Comparison of ENCODE assay signal across 9 mouse cellular contexts in genomic region chr4:65654723-65655122, GRCm38 (mm10). TPM values are rescaled to one million over a fixed set of nuclear protein-coding genes. Genes with fewer than 3 reads are reported as not detected.
DNase-seq lines count a peak whose midpoint lies in the region; ATAC-seq and TF ChIP-seq lines count a peak whose summit lies in the region.
"Had no signal": no experiment of that assay in that cellular context is flagged by ENCODE, and none has a peak within 500 bp of the region (broad histone marks: within the 10 kb centered on the region; RNA-seq: fewer than 3 reads in every experiment).

No protein-coding gene starts in this region.

- TF ChIP-seq CTCF in lung, adult 2 months (IDR thresholded peaks at IDR 0.05; ENCODE audit: insufficient read depth, low read length): peak; percentile 74

- DNase-seq in ES-E14 (ENCODE audit: low read depth, low spot score): peak; percentile 56
- peak; percentile 93 for DNase-seq in forebrain, embryonic 14.5 days (ENCODE audit: low spot score)
- DNase-seq in heart, postnatal 4 days: peak; percentile 89
- DNase-seq in layer of hippocampus, adult 11-12 months (ENCODE audit: low spot score): peak; percentile 85
- DNase-seq in lung, adult 2 months: peak; percentile 42
- DNase-seq in ovary, postnatal 36 days (ENCODE audit: low spot score): peak; percentile 77
- peak; percentile 80 for DNase-seq in urinary bladder, postnatal 25 days (ENCODE audit: low spot score)

- 0 out of 2 replicates have a peak, but pooled peaks cover 5% of the 10 kb centered on the region for H3K27me3 ChIP-seq in forebrain, embryonic 14.5 days (replicated peaks; ENCODE audit: control insufficient read depth, insufficient read depth, low read length)

- peak; percentile 78 for ATAC-seq in cerebellum, adult (ENCODE audit: insufficient number of reproducible peaks, low FRiP score, low TSS enrichment)
- peak; percentile 91 for ATAC-seq in forebrain, embryonic 14.5 days

- H3K4me1 ChIP-seq in ES-E14 (ENCODE audit: control insufficient read depth in 2 of 2, insufficient read depth in 2 of 2, low read length in 2 of 2, poor library complexity in 1 of 2): no peaks in the 10 kb centered on the region
- H3K4me1 ChIP-seq in forebrain, embryonic 14.5 days (ENCODE audit: control insufficient read depth, insufficient read depth, low read length): no peaks in the 10 kb centered on the region
- H3K4me1 ChIP-seq in lung, adult 2 months (ENCODE audit: control insufficient read depth, insufficient read depth, low read length): no peaks in the 10 kb centered on the region

- H3K4me3 ChIP-seq in ES-E14 (ENCODE audit: insufficient read depth in 1 of 2, low read depth in 1 of 2, low read length in 2 of 2, poor library complexity in 1 of 2, severe bottlenecking in 1 of 2): no peak overlapping the region
- no peak overlapping the region for H3K4me3 ChIP-seq in forebrain, embryonic 14.5 days (ENCODE audit: low read depth, low read length)
- H3K4me3 ChIP-seq in lung, adult 2 months (replicated peaks; ENCODE audit: extremely low read depth, low read depth, low read length): no peak overlapping the region
- H3K4me3 ChIP-seq: erythroblast, embryonic 14.5 days had no signal

- H3K9ac ChIP-seq in ES-E14 (ENCODE audit: insufficient read depth, low read depth, low read length, poor library complexity, severe bottlenecking): no peak overlapping the region
- H3K9ac ChIP-seq in forebrain, embryonic 14.5 days (ENCODE audit: low read length): no peak overlapping the region

- WGBS in forebrain, embryonic 14.5 days: 3% methylated on average over 2 of the region's 2 CpGs
- WGBS in lung, adult 2 months: 2% methylated on average over 2 of the region's 2 CpGs

- H3K4me2 ChIP-seq in forebrain, embryonic 14.5 days (ENCODE audit: low read length): no peak overlapping the region

- no peaks in the 10 kb centered on the region for H3K36me3 ChIP-seq in ES-E14 (ENCODE audit: control insufficient read depth, insufficient read depth, low read length, poor library complexity, severe bottlenecking)
- no peaks in the 10 kb centered on the region for H3K36me3 ChIP-seq in forebrain, embryonic 14.5 days (ENCODE audit: control insufficient read depth, insufficient read depth, low read length)

- no peak for TF ChIP-seq POLR2A in lung, adult 2 months (IDR thresholded peaks at IDR 0.05; ENCODE audit: borderline replicate concordance, extremely low read depth, low read depth, low read length)

- in situ Hi-C loops in ES-E14 (cut with MboI; ENCODE audit: low sequenced_read_pairs in 2 of 2, unreplicated experiment in 2 of 2): no loop called here

- no peaks in the 10 kb centered on the region for H3K9me3 ChIP-seq in ES-E14 (ENCODE audit: control insufficient read depth, insufficient read depth, low read depth, low read length)
- no peaks in the 10 kb centered on the region for H3K9me3 ChIP-seq in forebrain, embryonic 14.5 days (replicated peaks; ENCODE audit: control insufficient read depth, low read length)

- H3K27ac ChIP-seq in ES-E14 (ENCODE audit: insufficient read depth, low read depth, low read length, poor library complexity, severe bottlenecking): no peak overlapping the region
- no peak overlapping the region for H3K27ac ChIP-seq in forebrain, embryonic 14.5 days (ENCODE audit: low read depth, low read length)

TF ChIP-seq in ES-E14, 5 proteins besides CTCF, POLR2A, EP300 and RAD21:
- TF ChIP-seq HCFC1 (IDR thresholded peaks at IDR 0.05; ENCODE audit: borderline replicate concordance, insufficient read depth, low read length) (no peak), ZC3H11A (IDR thresholded peaks at IDR 0.05; ENCODE audit: borderline replicate concordance, low read depth, low read length) (peak; percentile 88)
TF ChIP-seq in ES-E14: peak in this region for 1.

RNA-seq across cellular contexts. Expression of gene Trim32, which starts 49.9 kb away (rescaled TPM):
- 10.8 and 12.4 TPM in 2 replicates for total RNA-seq in ES-E14 (2012; rRNA removed)
- 122 and 159 TPM in 2 replicates for polyA plus RNA-seq in forebrain, embryonic 14.5 days (2014; fragmentation: Nextera tagmentation; extraction: Ambion mirVana)
- 10 to 100 TPM; 17.5 to 26.2 TPM for total RNA-seq in heart, postnatal 4 days (2021)
- polyA plus RNA-seq in lung, adult 2 months (2012; rRNA removed): 19.3 and 21.8 TPM in 2 replicates
- polyA plus RNA-seq: erythroblast, embryonic 14.5 days had no signal

Comparison
In these comparisons a context has a peak if more than half of its experiments do, and no peak if none do; other contexts are left out.
1. DNase-seq: peak in every context shown above with its lines; median percentile 93 in forebrain, embryonic 14.5 days; 89 in heart, postnatal 4 days; 85 in layer of hippocampus, adult 11-12 months; 80 in urinary bladder, postnatal 25 days; 77 in ovary, postnatal 36 days; 56 in ES-E14; 42 in lung, adult 2 months.